Mouse (Mus musculus) liver, embryonic 18 days (tissue): ENCODE data around the gene 2300002M23Rik. TPM values are rescaled to one million over a fixed set of nuclear protein-coding genes. Genes with fewer than 3 reads are reported as not detected.

Experiments
- polyA plus RNA-seq: library from polyadenylated mRNA; depleted of rRNA; stranded (reverse); fragments of >200 nt; gene quantifications from 2 replicates; pipeline ENCODE4 v1.2.3, GENCODE M21; 2012; rRNA removed

The 2300002M23Rik gene
- polyA plus RNA-seq, result not detected in 2 replicates

GRCm38 (mm10) chr17:35567150-35567549 is at the start of gene 2300002M23Rik:
Gene 2300002M23Rik (plus strand): TSS chr17:35567450.

GRCm38 (mm10) chr17:35532901-35533300 is 34.3 kb upstream of the 2300002M23Rik start, which contains the start of gene Psors1c2:
Gene Psors1c2 (plus strand): TSS chr17:35533201.

GRCm38 (mm10) chr17:35551881-35552414 is 15.3 kb upstream of the 2300002M23Rik start, which contains the start of gene Cdsn:
Gene Cdsn (plus strand): TSS chr17:35552128.

GRCm38 (mm10) chr17:35601249-35601648 is 34.0 kb downstream of the 2300002M23Rik start, which contains the start of gene Sfta2:
Gene Sfta2 (plus strand): TSS chr17:35601549.

Other genes starting within 250 kb of the 2300002M23Rik start
- 0.06 TPM in 2 replicates for gene H2-Q1, start 247.0 kb upstream of the 2300002M23Rik start, polyA plus RNA-seq
- 2.3 and 3.8 TPM in 2 replicates for gene H2-Q2, start 225.2 kb upstream of the 2300002M23Rik start, polyA plus RNA-seq
- 18.2 and 23.7 TPM in 2 replicates for gene H2-Q4, start 187.8 kb upstream of the 2300002M23Rik start, polyA plus RNA-seq
- gene H2-Q6, start 142.6 kb upstream of the 2300002M23Rik start, polyA plus RNA-seq, result 10.0 and 14.3 TPM in 2 replicates
- gene H2-Q7, start 128.3 kb upstream of the 2300002M23Rik start, polyA plus RNA-seq, result 10.8 and 12.6 TPM in 2 replicates
- 479 and 528 TPM in 2 replicates for gene H2-Q10, start 97.4 kb upstream of the 2300002M23Rik start, polyA plus RNA-seq
- not detected in 2 replicates for gene Pou5f1, start 61.4 kb upstream of the 2300002M23Rik start, polyA plus RNA-seq
- 18.0 and 19.9 TPM in 2 replicates for gene Tcf19, start 50.6 kb upstream of the 2300002M23Rik start, polyA plus RNA-seq
- 5.5 and 6.6 TPM in 2 replicates for gene Cchcr1, start 50.4 kb upstream of the 2300002M23Rik start, polyA plus RNA-seq
- gene Psors1c2, start 34.2 kb upstream of the 2300002M23Rik start, polyA plus RNA-seq, result 0.06 and 0.12 TPM in 2 replicates
- gene Cdsn, start 15.3 kb upstream of the 2300002M23Rik start, polyA plus RNA-seq, result 0.01 TPM in 1 of 2 replicates, not detected in the other
- gene Sfta2, start 34.1 kb downstream of the 2300002M23Rik start, polyA plus RNA-seq, result not detected in 2 replicates
- not detected in 2 replicates for gene Gm9573, start 59.2 kb downstream of the 2300002M23Rik start, polyA plus RNA-seq
- 0.01 TPM in 2 replicates for gene Mucl3, start 76.2 kb downstream of the 2300002M23Rik start, polyA plus RNA-seq
- gene Vars2, start 100.1 kb downstream of the 2300002M23Rik start, polyA plus RNA-seq, result 6.9 and 8.3 TPM in 2 replicates
- 14.3 and 15.4 TPM in 2 replicates for gene Gtf2h4, start 106.3 kb downstream of the 2300002M23Rik start, polyA plus RNA-seq
- gene Ddr1, start 137.2 kb downstream of the 2300002M23Rik start, polyA plus RNA-seq, result 2.2 TPM in 2 replicates